Comparison of ENCODE assay signal across 21 mouse cellular contexts in the genomic region with DNA sequence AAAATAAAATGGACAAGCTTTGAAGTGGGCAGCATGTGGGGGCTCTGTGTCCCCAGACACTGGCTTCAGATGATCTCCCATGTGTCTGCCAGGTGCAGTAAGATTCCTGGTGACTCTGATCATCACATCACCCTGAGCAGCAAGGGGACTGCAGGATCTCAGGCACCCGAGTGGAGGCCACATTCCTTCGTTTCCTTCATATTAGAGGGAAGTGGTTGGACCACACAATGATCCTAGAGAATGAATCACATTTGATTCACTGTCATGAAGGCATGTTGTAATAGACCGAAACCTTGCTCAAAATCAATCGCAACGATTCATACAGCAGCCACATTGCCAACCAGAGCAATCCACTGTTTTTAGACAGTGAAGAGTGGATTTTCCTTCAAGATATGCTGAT. TPM values are rescaled to one million over a fixed set of nuclear protein-coding genes. Genes with fewer than 3 reads are reported as not detected.
"Had no signal": no experiment of that assay in that cellular context is flagged by ENCODE, and none has a peak within 500 bp of the region (broad histone marks: within the 10 kb centered on the region; RNA-seq: fewer than 3 reads in every experiment).

No protein-coding gene starts in this region.

- H3K4me1 ChIP-seq: midbrain, embryonic 12.5 days; midbrain, embryonic 15.5 days; neural tube, embryonic 13.5 days; stomach, embryonic 15.5 days had no signal

- H3K4me2 ChIP-seq: liver, embryonic 11.5 days; midbrain, embryonic 12.5 days; midbrain, embryonic 15.5 days; neural tube, embryonic 13.5 days; stomach, embryonic 15.5 days had no signal

- DNase-seq: kidney, adult 2 months; kidney, postnatal 25 days; layer of hippocampus, postnatal 36 days; lung, adult 18-20 months; lung, postnatal 14 days; lung, postnatal 4 days; retina, postnatal 1 day; right cerebral cortex, postnatal 25 days; spleen, adult 18-20 months; thymus, postnatal 25 days had no signal

- H3K27ac ChIP-seq: kidney, postnatal 0 days; layer of hippocampus, adult 2 months; left cerebral cortex, adult 2 months; liver, embryonic 14.5 days; midbrain, embryonic 12.5 days; midbrain, embryonic 15.5 days; neural tube, embryonic 13.5 days; stomach, embryonic 15.5 days had no signal

- H3K9ac ChIP-seq: liver, embryonic 14.5 days; midbrain, embryonic 12.5 days; midbrain, embryonic 15.5 days; neural tube, embryonic 13.5 days; stomach, embryonic 15.5 days had no signal

- H3K27me3 ChIP-seq: midbrain, embryonic 15.5 days had no signal

- H3K36me3 ChIP-seq: midbrain, embryonic 12.5 days; midbrain, embryonic 15.5 days; neural tube, embryonic 13.5 days; stomach, embryonic 15.5 days had no signal

- ATAC-seq: midbrain, embryonic 15.5 days had no signal

- H3K4me3 ChIP-seq: layer of hippocampus, adult 2 months; left cerebral cortex, adult 2 months; midbrain, embryonic 12.5 days; midbrain, embryonic 15.5 days; neural tube, embryonic 13.5 days; stomach, embryonic 15.5 days had no signal

- H3K9me3 ChIP-seq: midbrain, embryonic 12.5 days; midbrain, embryonic 15.5 days; neural tube, embryonic 13.5 days; stomach, embryonic 15.5 days had no signal

RNA-seq across cellular contexts. Expression of a gene that starts 6.5 kb away (rescaled TPM):
- total RNA-seq: megakaryocyte progenitor cell, adult 5-6 weeks; neutrophil, adult 5-6 weeks had no signal
- polyA plus RNA-seq: liver, embryonic 14.5 days had no signal
